Mouse (Mus musculus): ENCODE measurements around the gene Rgs6.

Rgs6 gene

DNA sequence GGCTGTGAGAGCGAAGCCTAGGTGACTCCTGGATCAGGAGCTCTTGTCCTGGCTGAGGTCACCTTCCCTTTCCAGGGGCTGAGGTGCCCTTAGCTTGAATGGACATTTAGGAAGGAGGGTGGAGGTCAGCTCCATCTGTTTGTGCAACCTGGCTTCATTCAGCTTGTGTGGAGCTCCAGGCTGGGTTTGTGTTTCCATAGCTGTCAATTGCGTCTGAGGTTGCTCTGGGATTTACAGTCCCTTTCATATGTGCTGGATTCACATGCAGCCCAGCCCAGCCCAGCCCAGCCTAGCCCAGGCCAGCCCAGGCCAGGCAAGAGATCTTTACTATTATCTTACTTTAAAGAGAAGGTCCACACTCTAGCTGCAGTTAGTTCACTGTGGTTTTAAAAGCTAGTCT lies 163.8 kb downstream of the Rgs6 start:
- no peak for DNase-seq (ENCODE audit: extremely low spot score, low read depth, low spot score)

DNA sequence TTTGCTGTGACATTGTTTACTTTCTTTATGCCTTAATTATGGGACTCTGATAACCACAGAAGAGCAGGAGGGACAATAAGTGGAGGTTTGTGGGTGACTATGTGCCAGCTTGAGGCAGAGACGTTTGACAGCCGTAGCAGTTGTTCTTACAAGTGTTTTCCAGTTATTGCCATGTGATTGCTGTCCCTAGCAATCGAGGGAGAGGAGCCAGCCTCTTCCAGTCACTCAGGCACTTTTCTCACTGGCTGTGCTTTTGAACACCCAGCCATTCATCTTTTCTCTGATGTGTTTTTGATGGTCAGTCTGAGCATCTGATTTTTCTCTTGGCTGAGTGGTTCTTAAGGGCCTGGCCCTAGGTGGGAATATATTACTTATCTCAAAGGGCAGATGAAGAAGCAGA lies 166.4 kb downstream of the Rgs6 start:
- DNase-seq (ENCODE audit: extremely low spot score, low read depth, low spot score) = no peak

DNA sequence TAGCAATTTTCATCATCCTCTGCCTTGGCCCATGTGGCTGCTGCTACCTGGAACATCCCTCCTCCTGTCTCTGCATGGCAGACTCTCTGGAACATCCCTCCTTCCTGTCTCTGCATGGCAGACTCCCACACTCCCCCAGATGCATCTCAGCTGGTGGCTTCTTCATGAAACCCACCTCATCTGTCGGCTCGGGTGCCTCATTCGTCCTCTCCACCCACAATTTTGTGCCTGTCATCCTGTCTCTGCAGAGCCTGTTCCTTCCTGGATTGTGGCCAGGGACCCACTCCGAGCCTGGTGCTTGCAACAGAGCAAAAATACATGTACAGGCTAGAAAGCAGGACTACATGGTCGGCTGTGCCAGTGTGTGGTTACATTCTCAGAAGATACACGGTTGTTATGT lies 168.7 kb downstream of the Rgs6 start:
- DNase-seq (ENCODE audit: extremely low spot score, low read depth, low spot score) = no peak

DNA sequence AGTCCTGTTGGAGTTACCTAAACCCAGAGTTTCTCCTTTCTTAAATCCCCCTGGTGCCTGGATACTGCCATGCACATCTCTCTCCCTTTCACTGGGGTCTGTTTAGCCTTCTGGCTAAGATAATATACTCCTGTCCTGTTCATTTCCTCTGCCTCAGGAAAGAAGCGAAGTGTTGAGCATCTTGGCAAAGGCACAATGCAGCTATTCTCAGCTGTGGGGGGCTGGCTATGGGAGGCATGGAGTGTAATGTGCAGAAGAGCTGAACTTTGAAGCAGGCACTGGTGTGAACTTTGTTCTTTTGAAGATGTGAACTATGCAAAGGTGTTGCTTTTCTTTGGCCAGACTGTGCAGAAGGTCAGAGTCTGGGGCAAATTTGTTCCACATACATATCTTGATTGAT lies 169.3 kb downstream of the Rgs6 start:
- DNase-seq (ENCODE audit: extremely low spot score, low read depth, low spot score) = no peak

DNA sequence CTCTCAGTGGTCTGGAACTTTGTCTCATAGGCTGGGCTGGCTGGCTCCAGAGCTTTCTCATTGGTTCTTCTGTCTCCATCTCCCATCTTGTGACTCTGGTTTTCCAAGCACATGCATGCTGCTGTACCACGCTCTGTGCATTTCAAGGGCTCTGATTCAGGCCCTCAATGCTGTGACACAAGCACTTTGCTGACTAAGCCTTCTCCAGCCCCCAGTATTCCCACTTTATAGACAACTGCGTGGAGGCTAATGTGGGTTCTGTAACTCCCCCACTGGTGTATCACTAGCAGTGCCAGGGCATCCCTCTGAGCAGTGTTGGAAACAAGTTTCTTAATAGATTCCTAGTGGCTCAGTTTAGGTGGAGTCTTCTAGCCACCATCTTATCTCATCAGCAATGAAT lies 174.0 kb downstream of the Rgs6 start:
- DNase-seq (ENCODE audit: extremely low spot score, low read depth, low spot score) = no peak

DNA sequence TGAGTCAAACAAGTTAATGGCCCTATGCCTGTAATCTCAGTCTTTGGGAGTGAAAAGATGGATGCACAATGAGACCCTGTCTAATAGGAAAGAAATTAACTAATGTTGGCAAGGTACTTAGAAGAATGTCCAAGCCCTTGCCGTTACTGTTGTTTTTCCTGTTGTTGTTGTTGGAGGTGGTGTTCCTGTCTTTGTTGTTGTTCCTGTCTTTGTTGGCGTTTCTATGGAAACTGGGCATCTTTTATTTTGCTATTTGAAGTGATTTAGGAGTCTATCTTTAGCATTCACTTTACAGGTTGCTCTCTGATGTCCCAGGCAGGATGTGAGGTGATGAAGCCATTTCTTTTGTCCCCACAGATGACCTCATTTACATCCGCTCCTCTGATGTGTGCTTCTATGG lies 180.6 kb downstream of the Rgs6 start:
- DNase-seq (ENCODE audit: extremely low spot score, low read depth, low spot score) = no peak

DNA sequence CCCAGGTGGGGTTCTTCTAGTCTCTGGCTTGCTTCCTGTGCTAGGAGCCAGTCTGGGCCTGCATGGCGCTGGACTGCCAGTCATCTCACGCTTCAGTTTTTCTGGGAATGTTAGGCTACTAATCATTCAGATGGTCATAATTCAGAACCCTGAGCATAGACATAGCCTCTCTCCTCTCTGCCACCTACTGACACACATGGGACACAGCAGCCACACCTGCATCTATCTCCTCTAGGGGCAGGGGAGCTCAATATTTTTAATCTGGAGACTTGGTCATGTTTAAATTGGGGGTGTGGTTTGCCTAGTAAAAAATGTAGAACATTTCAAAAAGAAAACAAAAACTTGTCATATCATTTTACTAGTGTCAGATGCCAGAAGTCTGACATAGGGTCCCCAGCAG lies 184.1 kb downstream of the Rgs6 start:
- no peak for DNase-seq (ENCODE audit: extremely low spot score, low read depth, low spot score)

DNA sequence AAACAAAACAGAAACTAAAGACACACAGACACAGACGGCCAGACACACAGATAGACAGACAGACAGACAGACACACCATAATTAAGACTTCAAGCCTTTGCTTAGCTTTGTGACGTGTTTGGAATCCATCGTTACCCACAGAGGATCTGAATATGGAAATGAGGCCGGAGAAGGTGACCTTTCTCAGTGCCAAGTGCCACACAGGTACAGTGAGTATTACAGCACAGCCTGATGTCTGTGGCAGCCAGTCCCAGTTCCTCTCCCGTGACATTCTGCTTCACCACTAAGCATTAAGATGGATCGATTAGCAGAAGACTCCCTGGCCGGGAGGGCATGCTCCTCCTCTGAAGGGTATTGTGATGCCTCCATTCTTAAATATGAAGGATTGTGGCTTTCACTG lies 186.5 kb downstream of the Rgs6 start:
- no peak for DNase-seq (ENCODE audit: extremely low spot score, low read depth, low spot score)

DNA sequence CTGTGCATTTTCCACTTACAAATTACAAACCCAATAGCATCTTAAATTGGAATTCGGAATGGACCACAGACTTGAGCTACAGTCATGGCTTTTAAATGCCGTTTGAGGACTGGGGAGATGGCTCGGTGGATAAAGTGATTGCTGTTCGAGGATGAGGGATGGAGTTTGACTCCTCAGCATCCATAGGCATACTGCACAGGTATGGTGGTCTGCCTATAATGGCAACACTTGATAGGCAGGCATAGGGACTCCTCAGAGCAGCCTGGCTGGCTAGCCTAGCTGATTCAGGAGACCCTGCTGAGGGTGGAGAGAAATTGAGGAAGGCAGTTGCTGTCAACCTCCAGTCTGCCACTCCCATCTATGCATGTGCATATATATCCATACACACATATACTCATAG lies 188.6 kb downstream of the Rgs6 start:
- no peak for DNase-seq (ENCODE audit: extremely low spot score, low read depth, low spot score)

DNA sequence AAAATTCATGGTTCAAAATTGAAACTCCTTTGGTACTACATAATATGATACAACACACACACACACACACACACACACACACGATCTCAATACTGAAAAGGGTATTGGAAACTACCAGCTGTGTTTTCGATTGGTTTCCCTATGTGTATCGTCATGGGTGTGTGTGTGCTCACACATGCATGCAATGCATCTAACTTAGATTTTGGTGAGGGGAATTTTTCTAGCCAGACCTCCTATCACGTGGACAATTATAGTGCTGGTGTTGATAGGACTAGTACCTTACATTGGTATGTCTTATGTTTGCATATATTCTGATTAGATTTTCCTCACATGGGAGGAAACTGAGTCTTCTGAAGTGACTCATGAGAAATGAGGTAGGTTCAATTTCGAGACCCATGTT lies 192.8 kb downstream of the Rgs6 start:
- no peak for DNase-seq (ENCODE audit: extremely low spot score, low read depth, low spot score)

DNA sequence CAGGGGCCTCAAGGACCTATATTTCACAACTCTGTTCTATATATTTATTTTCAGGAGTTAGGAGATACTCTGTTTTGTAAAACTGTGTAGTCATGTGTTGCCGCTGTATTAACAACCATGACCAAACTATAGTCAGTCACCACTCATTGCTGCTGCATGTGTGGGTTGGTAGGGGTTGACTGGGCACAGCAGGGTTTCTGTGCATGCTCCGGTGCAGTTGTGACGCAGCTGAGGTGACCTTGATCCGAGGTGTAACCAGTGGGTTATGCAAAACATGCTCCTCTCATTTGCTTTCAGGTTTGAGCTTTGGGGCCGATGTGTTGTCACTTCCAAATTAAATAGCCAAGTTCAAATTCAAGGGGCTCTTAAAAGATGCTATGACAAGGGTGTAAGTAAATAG lies 193.3 kb downstream of the Rgs6 start:
- no peak for DNase-seq (ENCODE audit: extremely low spot score, low read depth, low spot score)

DNA sequence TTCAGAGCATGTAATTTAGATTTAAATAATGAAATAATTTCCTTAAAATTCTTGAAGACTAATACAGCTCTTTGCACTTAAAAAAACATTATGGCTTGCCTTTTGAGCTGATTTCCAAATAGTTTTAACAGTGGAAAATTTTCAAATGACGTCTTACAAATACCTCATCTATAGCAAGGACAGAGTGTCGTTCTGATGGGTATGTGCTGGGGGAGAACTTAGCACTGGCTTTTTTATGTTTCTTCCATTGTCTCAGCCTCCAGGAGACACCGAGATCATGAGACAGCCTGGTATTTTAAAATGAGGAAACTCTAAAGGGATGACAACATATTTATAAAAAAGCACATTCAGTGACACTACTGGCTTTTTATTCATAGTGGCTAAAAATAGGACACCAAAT lies 204.0 kb downstream of the Rgs6 start:
- DNase-seq (ENCODE audit: extremely low spot score, low read depth, low spot score) = no peak

DNA sequence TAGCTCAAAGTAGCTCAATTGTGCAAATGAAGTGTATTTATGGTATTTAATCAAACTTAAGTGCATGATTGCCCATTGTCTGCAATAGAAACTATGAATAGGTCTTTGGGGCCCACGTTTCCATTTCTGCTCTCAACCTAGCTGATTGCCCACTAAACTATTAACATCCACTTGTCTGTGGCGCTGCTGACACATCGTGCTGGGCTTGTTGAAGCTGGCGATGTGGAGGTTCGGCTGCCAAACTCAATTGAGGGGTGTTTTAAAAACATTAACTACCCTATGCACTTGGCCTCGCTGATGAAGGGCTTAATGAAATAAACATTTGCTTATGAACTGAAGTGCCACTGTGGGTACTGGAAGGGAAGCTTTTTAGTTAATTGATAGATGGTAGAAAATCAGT lies 211.8 kb downstream of the Rgs6 start:
- DNase-seq (ENCODE audit: extremely low spot score, low read depth, low spot score) = no peak

DNA sequence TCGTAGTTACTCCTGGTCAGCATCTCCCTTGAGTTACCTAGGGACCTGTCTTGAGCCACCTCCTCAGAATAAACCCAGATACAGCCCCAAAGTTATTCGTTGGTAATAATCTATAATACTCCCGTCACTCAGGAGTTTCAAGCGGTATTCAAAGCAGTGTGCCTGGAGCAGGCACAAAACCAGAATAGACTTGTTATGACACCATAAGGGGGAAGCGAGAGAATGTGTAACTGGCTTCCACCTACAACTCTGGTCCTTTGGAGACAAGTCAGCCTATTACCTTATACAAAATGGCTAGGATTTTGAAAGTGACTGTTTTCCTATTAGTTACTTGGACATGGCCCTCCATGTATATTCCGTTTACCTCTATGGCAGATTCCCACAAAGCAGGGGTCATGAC lies 213.6 kb downstream of the Rgs6 start:
- DNase-seq (ENCODE audit: extremely low spot score, low read depth, low spot score) = no peak

DNA sequence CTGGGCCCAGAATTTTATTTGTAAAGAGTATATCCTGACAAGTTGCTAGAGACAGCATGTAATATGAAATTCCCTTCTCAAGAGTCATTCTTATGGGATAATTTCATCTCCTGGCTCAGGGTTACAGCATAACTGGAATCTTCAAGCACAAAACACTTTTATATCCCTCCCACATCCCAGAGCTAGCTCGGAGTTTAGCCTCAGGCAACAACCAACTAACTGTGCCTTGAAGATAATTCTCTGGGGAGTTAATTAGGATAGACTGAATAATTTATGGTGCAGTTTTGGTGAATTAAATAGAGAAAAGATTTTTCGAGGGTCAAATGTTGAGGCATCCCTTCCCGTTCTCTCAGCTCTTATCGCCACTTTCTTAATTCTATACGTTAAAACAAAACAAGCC lies 214.6 kb downstream of the Rgs6 start:
- no peak for DNase-seq (ENCODE audit: extremely low spot score, low read depth, low spot score)

DNA sequence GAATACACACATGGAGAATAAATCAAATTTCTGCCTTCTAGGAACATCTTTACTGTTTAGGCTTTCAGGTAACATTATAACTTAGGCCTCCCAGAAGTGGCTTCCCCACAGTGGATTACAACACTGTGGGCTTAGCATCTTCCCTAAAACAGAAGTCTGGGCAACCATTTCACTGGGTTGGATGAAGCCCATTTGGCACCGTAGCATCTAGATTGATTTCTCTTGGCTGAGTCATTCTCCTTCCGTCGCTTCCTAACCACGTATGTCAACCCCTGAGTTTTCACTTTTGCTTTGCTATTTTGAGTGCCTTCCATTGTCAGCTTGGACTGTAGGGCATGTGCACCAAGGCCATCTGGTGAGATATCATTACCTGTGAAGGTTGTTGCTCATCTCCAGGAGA lies 217.1 kb downstream of the Rgs6 start:
- DNase-seq (ENCODE audit: extremely low spot score, low read depth, low spot score) = no peak

DNA sequence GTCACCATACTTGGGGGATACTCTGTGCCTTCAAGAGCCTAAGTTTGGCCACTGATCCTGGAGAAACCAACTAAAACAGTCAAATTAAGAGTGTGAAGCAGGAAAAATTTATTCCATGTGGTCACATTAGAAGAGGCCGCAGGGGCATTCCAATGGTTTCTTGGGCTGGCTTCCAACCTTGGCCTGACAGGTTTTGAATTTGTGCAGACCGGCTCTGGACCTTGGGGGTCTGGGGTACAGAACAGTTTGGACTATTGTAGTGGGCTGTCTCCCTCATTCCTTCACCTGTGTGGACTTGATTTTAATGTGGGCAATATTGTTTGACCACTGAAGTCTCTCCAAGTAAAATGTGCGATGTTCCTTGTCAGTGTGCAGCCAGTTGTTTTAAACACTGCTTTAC lies 222.5 kb downstream of the Rgs6 start:
- no peak for DNase-seq (ENCODE audit: extremely low spot score, low read depth, low spot score)

DNA sequence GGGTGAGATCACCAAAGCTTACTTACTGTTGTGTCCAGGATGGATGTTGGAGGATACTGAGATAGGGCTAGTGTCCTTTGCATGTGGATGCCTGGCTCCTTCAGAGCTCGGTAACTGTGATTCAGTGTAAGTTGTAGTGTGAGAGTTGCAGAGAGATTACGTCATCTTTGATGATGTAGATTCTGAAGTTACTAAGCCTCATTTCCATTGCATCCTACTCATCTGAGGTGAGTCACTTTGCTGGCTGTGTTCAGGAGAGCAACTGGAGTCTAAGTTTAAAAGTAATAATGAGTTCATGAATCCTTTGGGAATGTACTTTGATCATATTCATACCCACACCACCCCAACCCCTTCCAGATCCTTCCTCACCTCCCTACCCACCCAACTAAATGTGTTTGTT lies 227.9 kb downstream of the Rgs6 start:
- no peak for DNase-seq (ENCODE audit: extremely low spot score, low read depth, low spot score)

DNA sequence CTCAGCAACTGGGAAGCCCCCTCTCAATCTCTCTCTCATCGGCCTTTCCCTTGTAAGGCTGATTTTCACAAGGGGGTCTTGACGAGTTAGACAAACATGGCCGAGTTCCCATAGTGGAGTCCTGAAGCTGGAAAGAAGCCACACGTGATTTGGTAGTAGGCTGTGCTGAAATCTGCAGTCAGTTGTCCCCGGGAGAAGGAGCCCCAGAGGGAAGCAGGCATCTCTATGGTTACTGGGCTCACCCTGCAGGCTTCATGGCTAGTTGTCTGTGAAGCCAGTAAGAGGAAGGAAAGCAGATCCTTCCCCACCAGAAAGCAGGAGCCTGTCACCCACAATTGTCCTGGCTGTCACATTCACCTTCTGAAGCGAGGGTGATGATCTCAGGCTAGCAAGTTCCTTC lies 231.2 kb downstream of the Rgs6 start:
- DNase-seq (ENCODE audit: extremely low spot score, low read depth, low spot score) = no peak

DNA sequence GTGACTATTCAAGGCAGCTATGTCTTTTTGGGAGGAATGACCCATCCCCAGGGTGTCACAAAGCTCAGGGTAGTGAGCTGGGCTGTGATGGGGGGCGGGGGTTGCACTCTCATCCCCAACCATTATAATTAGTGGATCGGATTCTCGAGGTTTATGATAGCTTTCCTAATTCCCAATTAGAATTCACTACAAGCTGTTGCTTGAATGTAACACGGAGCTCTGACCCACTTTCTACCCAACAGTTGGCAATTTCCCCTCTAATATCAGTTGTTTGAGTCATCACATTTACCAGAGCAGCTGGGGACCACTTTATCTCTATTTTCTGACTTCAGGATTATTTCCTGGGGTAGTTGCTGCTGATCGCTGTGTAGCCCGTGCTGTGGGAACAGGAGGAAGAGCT lies 231.9 kb downstream of the Rgs6 start:
- DNase-seq (ENCODE audit: extremely low spot score, low read depth, low spot score) = no peak

DNA sequence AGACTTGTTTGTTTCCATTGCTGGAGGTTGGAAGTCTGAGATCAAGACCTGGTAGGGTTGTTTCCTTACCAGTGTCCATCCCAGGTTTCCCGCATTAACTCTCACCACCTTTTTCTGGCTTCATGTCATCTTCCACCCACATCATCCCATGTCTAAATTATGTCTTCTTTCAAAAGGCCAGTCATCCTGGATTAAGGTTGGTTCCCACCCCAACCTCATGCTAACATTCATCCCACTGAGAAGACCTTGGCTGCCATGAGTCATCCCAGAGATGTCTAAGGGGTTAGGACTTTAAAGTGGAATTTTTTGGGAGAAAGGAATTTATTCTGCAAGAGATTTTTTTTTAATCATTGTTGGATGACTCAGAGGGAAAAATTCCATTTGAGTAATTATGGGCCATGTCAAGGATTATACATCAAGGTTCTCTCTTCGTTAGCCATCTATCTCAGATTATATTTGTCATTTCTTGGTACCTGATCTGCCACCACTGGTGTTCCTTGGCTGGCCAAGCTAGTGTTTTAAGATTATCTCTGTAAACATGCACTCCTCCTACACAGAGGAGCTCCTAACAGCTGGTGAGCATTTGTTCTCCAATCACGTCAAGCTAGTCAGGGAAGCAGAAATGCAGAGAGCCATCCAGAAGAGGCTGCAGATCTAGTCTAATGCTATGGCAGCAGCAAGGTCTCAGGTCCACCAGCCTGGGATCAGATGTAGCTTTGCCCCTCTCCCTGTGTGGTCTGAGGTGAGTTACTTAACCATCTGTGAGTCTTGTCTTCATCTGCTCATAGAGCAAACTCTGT lies 234.9 kb downstream of the Rgs6 start:
- DNase-seq (ENCODE audit: extremely low spot score, low read depth, low spot score) = no peak

DNA sequence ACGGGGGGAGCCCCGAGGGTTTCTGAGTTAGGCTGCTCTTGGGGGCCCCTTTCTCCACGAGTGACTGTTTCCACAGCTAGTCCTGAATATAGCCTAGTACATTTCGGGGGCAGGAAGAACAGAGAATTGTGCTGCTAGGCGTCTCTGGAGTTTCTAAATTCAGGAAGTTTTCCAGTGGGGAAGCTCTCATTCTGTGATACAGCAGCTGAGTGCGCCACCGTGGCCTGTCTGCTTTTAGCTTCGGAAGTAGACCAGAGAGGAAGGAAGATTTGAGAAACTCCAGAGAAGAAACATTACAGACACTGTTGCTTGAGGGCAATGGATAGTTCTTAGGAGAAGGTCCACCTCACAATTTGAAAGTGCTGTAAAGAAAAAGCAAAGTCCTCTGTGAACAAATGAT lies 242.2 kb downstream of the Rgs6 start:
- no peak for DNase-seq (ENCODE audit: extremely low spot score, low read depth, low spot score)

DNA sequence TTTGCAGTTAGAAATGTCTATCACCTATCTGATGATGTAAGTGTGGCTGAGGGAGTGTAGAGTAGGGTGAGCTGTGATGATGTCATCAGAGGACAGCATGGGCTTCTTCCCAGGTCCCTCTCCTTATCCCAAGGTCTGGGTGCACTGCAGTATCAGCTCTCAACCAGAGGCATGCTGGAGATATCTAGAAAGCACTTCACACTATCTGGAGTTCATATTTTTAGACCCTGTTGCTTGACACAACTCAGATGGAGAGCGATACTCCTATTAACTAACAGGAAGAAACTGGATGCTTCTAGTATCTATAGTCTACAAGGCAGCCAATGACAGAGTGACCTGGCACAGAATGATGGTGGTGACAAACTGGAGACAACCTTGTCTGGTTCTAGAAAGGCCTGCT lies 250.5 kb downstream of the Rgs6 start:
- no peak for DNase-seq (ENCODE audit: extremely low spot score, low read depth, low spot score)

All from hindlimb bud, embryonic 11.5 days (tissue).